Mouse (Mus musculus): ENCODE measurements around the gene Ranbp6.

Ranbp6 gene

GRCm38 (mm10) chr19:29812581-29813460 lies at the start of gene Ranbp6:
Ranbp6 (minus strand) TSS chr19:29812974.
- DNase-seq = peak; percentile 94

- no peak for DNase-seq
Measured at GRCm38 (mm10) chr19:29860816-29861215, 48.0 kb upstream of the Ranbp6 start.

- no peak for DNase-seq
Measured at GRCm38 (mm10) chr19:29857267-29857666, 44.5 kb upstream of the Ranbp6 start.

- no peak for DNase-seq
Measured at GRCm38 (mm10) chr19:29853711-29854110, 40.9 kb upstream of the Ranbp6 start.

GRCm38 (mm10) chr19:29851036-29851690 lies 38.4 kb upstream of the Ranbp6 start:
- no peak for DNase-seq

GRCm38 (mm10) chr19:29849924-29850551 lies 37.3 kb upstream of the Ranbp6 start:
- no peak for DNase-seq

- DNase-seq = peak; percentile 17
Measured at GRCm38 (mm10) chr19:29844036-29844661, 31.4 kb upstream of the Ranbp6 start.

GRCm38 (mm10) chr19:29843641-29844035 lies 30.9 kb upstream of the Ranbp6 start:
- DNase-seq = no peak

GRCm38 (mm10) chr19:29842973-29843372 lies 30.2 kb upstream of the Ranbp6 start:
- no peak for DNase-seq

GRCm38 (mm10) chr19:29840642-29841041 lies 27.9 kb upstream of the Ranbp6 start:
- no peak for DNase-seq

GRCm38 (mm10) chr19:29838636-29839135 lies 25.9 kb upstream of the Ranbp6 start:
- no peak for DNase-seq

GRCm38 (mm10) chr19:29838171-29838570 lies 25.4 kb upstream of the Ranbp6 start:
- no peak for DNase-seq

GRCm38 (mm10) chr19:29835364-29836034 lies 22.7 kb upstream of the Ranbp6 start:
- DNase-seq = no peak

- no peak for DNase-seq
Measured at GRCm38 (mm10) chr19:29830911-29831310, 18.1 kb upstream of the Ranbp6 start.

- no peak for DNase-seq
Measured at GRCm38 (mm10) chr19:29828558-29828957, 15.8 kb upstream of the Ranbp6 start.

- peak; percentile 11 for DNase-seq
Measured at GRCm38 (mm10) chr19:29826686-29827085, 13.9 kb upstream of the Ranbp6 start.

GRCm38 (mm10) chr19:29825003-29825402 lies 12.2 kb upstream of the Ranbp6 start:
- DNase-seq = no peak

- peak; percentile 47 for DNase-seq
Measured at GRCm38 (mm10) chr19:29824034-29824700, 11.4 kb upstream of the Ranbp6 start.

- no peak for DNase-seq
Measured at GRCm38 (mm10) chr19:29823456-29824010, 10.8 kb upstream of the Ranbp6 start.

GRCm38 (mm10) chr19:29820966-29821365 lies 8.2 kb upstream of the Ranbp6 start:
- no peak for DNase-seq

GRCm38 (mm10) chr19:29810022-29810421 lies 2.8 kb downstream of the Ranbp6 start:
- no peak for DNase-seq
